Mouse (Mus musculus): Measurements from ENCODE around the gene Hdgfl3.

GRCm38 (mm10) chr7:81867231-81867930 is 66.9 kb downstream of the Hdgfl3 start:
- no peak for TF ChIP-seq CTCF (conservative IDR thresholded peaks at IDR 0.05; ENCODE audit: low read length)
- TF ChIP-seq NANOG (IDR thresholded peaks at IDR 0.05; ENCODE audit: borderline replicate concordance, low read length), result no peak
